Mouse (Mus musculus): ENCODE data around the gene Mpdu1.

Mpdu1 gene

GRCm38 (mm10) chr11:69621571-69622268 lies 40.7 kb downstream of the Mpdu1 start, which contains the start of gene Sat2:
TSS of gene Sat2 (plus strand) at chr11:69622024.
- no peak for TF ChIP-seq GATA4 (IDR thresholded peaks at IDR 0.05; ENCODE audit: insufficient replicate concordance, low read length)

GRCm38 (mm10) chr11:69620394-69621081 lies 41.9 kb downstream of the Mpdu1 start:
- no peak for TF ChIP-seq GATA4 (IDR thresholded peaks at IDR 0.05; ENCODE audit: insufficient replicate concordance, low read length)

- no peak for TF ChIP-seq GATA4 (IDR thresholded peaks at IDR 0.05; ENCODE audit: insufficient replicate concordance, low read length)
These were observed 44.6 kb downstream of the Mpdu1 start, which contains the start of gene Shbg for GRCm38 (mm10) chr11:69617805-69618204. TSS of gene Shbg (minus strand) at chr11:69617905.

- TF ChIP-seq GATA4 (IDR thresholded peaks at IDR 0.05; ENCODE audit: insufficient replicate concordance, low read length) = no peak
These were observed 45.7 kb downstream of the Mpdu1 start for GRCm38 (mm10) chr11:69616781-69617180.

- no peak; the same call in 1 of the 2 replicates for TF ChIP-seq GATA4 (IDR thresholded peaks at IDR 0.05; ENCODE audit: insufficient replicate concordance, low read length)
These were observed 48.7 kb downstream of the Mpdu1 start for GRCm38 (mm10) chr11:69613553-69614256.

GRCm38 (mm10) chr11:69610899-69611298 lies 51.5 kb downstream of the Mpdu1 start:
- no peak for TF ChIP-seq GATA4 (IDR thresholded peaks at IDR 0.05; ENCODE audit: insufficient replicate concordance, low read length)

- TF ChIP-seq GATA4 (IDR thresholded peaks at IDR 0.05; ENCODE audit: insufficient replicate concordance, low read length) = no peak
These were observed 53.0 kb downstream of the Mpdu1 start for GRCm38 (mm10) chr11:69609416-69609815.

GRCm38 (mm10) chr11:69608525-69608924 lies 53.9 kb downstream of the Mpdu1 start:
- TF ChIP-seq GATA4 (IDR thresholded peaks at IDR 0.05; ENCODE audit: insufficient replicate concordance, low read length) = no peak

- TF ChIP-seq GATA4 (IDR thresholded peaks at IDR 0.05; ENCODE audit: insufficient replicate concordance, low read length) = no peak
These were observed 55.6 kb downstream of the Mpdu1 start for GRCm38 (mm10) chr11:69606832-69607231.

Measured in liver, adult (tissue).